Mouse (Mus musculus) midbrain, embryonic 11.5 days (tissue): ENCODE measurements around the gene Gaa. TPM values are rescaled to one million over a fixed set of nuclear protein-coding genes. Genes with fewer than 3 reads are reported as not detected.

Source experiments
- polyA plus RNA-seq: library from polyadenylated mRNA; unstranded; fragments of >200 nt; fragmentation: Nextera tagmentation; extraction: Ambion mirVana; gene quantifications from 2 replicates; pipeline ENCODE4 v1.2.1, GENCODE M21; 2014

The Gaa gene
- polyA plus RNA-seq, 1 experiment from 2014 or later: 19.0 TPM

Other genes starting within 250 kb of the Gaa start
- 66.7 and 70.5 TPM in 2 replicates for gene Cbx2, start 244.9 kb upstream of the Gaa start, polyA plus RNA-seq
- 11.3 and 11.9 TPM in 2 replicates for gene Cbx8, start 226.9 kb upstream of the Gaa start, polyA plus RNA-seq
- 6.3 and 7.0 TPM in 2 replicates for gene Cbx4, start 181.7 kb upstream of the Gaa start, polyA plus RNA-seq
- 13.3 and 15.2 TPM in 2 replicates for gene Tbc1d16, start 39.4 kb upstream of the Gaa start, polyA plus RNA-seq
- gene Ccdc40, start 39.3 kb upstream of the Gaa start, polyA plus RNA-seq: 18.6 and 18.9 TPM in 2 replicates
- 389 and 409 TPM in 2 replicates for gene Eif4a3, start 32.2 kb downstream of the Gaa start, polyA plus RNA-seq
- gene Card14, start 39.9 kb downstream of the Gaa start, polyA plus RNA-seq: not detected in 2 replicates
- 4.2 and 5.2 TPM in 2 replicates for gene Sgsh, start 87.6 kb downstream of the Gaa start, polyA plus RNA-seq
- 4.1 and 5.1 TPM in 2 replicates for gene Slc26a11, start 87.7 kb downstream of the Gaa start, polyA plus RNA-seq
- 1.4 and 1.7 TPM in 2 replicates for gene Rnf213, start 125.2 kb downstream of the Gaa start, polyA plus RNA-seq
- gene Endov, start 223.5 kb downstream of the Gaa start, polyA plus RNA-seq: 13.2 and 14.0 TPM in 2 replicates